Mouse (Mus musculus) T-cell, adult 2 months (primary cell): Measurements from ENCODE around the gene Ipo9.
A peak's percentile ranks its signal among the peaks of the same experiment; 100 is the strongest.

Source experiments
- DNase-seq: peaks from one replicate; pipeline ENCODE4 v3.0.0; 2022; ENCODE audit warnings: low spot score

Gene Ipo9

DNA sequence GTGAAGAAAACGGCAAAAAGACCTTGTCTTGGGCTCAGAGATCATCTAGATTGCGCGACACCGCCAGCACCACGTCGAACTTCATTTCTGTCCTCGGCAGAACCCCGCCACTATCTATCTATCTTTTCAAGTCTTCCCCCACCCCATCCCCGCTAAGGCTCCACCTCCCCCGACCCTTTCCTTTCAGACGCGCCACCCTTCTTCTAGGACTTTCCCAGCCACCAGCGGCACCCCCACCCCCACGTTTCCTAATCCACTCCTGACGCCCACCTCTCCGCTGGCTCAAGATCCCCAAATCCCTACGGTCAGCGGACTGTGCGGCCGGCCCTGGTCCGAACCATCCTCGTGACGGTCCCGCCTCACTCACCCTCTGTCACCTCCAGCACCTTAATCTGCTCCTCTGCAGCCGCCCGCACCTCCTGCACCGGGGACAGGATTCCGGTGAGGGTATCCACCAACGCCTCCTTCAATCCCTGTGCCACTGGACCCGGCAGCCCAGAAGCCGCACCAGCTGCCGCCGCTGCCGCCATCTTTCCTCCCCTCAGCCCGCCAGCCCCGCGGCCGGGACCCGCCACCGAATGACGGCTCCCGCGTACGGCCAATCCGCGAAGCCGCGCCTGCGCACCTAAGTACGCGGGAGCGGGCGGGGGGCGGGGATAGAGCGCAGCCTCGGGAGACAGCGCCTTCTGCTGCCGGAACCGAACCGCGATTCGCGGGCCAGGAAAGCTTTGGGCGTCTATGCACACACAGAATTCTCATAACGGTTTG lies at the start of gene Ipo9:
TSS of gene Ipo9 (minus strand) at position 599 of the 768 bp plus-strand sequence.
- DNase-seq, result peak; percentile 91

GRCm38 (mm10) chr1:135475571-135475895 lies 45.2 kb upstream of the Ipo9 start:
- no peak for DNase-seq

DNA sequence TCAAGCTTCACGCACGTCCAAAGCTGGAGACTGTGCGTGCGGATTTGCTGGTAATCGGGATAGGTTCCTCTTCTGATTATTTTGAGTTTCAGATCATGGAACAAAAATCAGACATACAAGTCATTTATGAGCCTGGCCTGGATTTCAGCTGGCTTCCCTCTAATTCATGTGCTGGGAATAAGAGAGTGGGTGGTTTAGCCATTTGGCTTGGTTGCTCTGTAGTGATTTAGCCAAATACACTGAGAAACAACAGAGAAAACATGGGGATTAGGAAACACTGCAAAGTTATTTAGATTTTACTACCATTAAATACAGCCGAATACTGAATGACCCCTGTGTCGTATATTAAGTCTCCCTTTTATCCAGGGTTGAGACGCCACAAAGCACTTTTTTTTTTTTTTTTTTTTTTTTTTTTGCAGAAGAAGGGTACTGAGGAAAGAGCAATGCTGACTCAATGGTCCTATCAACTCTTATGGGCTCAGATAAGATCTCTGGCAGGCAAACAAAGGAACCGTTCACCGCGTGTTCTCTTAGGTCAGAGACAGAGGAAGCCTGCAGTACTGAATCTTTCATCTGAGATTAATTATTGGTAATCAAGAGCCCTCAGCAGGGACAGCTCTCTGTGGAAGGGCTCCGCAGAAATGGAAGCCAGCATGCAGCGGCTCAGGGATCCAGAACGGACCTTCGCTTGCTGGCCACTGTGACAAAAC lies 44.7 kb upstream of the Ipo9 start:
- DNase-seq, result no peak

- no peak for DNase-seq
Observed at GRCm38 (mm10) chr1:135472536-135472935, 42.2 kb upstream of the Ipo9 start.

GRCm38 (mm10) chr1:135471742-135472141 lies 41.4 kb upstream of the Ipo9 start:
- no peak for DNase-seq

DNA sequence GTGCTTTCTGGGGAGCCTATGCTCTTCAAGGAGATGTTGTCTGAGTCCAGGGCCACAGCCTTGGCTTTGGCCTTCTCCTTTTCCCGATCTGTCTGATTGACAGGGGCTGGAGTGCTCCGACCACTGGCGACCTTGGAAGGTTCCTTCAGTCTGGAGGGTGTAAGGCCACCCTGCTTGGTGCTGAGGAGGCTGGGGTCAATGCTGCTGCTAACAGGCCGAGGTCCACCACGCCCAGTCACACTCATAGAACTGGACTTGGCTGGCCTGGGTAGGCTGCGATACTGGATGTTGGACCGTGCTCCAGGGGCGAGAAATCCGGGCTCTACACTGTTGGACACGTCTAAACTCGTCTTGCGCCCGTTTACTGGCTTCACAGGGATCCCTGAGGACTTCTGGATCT lies 40.2 kb upstream of the Ipo9 start:
- no peak for DNase-seq

DNA sequence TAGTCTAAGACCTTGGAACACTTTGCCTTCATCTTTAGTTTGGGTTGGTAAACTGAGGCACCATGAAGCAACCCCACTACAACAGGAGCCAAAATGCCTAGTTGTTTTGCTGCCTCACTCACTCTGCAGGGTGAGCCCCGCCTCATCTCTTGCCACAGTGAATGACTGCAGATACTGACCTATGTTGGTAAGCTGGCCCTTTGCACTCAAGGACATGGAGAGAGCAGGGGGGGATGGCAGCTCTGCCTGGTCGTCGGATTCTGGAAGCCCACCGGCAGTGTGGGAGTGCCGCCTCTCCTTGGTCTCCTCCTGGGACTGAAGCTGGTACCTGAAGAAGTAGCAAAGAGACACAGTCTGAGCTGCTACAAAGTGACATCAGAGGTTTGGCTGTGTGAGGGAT lies 37.2 kb upstream of the Ipo9 start:
- DNase-seq, result no peak

- DNase-seq, result no peak
Observed at GRCm38 (mm10) chr1:135466935-135467334, 36.6 kb upstream of the Ipo9 start.

GRCm38 (mm10) chr1:135465734-135466133 lies 35.4 kb upstream of the Ipo9 start:
- no peak for DNase-seq

- DNase-seq, result no peak
Observed at GRCm38 (mm10) chr1:135462736-135463135, 32.4 kb upstream of the Ipo9 start.

DNA sequence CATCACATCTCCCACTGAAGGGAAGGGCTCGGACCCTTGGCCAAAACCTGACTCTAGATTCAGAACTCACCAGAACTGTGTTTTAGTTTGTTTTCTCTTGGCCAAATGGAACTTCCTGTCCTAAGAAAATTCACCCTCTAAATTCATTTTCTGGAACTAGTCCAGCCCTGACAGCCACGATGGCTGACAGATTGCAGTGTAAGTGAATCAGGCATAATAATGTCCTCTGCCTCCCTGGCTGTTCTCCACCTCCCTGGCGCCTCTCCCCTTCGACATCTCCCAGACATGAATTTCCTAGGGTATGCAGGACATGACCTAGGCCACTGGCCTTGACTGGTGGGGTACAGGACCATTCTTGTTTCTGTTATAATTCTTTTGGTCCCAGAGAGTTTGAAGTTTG lies 32.0 kb upstream of the Ipo9 start:
- no peak for DNase-seq

GRCm38 (mm10) chr1:135461097-135461730 lies 30.9 kb upstream of the Ipo9 start:
- peak; percentile 10 for DNase-seq

GRCm38 (mm10) chr1:135460521-135460920 lies 30.2 kb upstream of the Ipo9 start:
- DNase-seq, result no peak

DNA sequence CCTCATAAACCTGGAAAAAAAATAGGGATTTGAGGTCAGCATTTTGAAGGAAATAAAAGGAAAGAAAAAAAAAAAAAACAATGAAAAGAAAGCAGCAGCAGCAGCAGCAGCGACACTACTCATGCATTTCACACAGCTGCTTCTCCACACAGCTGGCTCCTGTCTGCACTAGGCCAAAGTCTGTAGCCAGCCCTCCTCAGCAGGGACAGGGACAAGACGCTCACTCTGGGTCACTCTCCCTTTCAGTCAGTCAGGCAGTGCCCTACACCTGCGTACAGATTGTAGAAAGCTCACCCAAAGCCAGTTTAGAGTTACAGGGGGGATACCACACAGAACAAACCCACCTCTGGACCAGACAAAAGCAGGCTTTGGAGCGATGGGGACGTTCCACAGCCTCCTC lies 27.6 kb upstream of the Ipo9 start:
- DNase-seq, result no peak

DNA sequence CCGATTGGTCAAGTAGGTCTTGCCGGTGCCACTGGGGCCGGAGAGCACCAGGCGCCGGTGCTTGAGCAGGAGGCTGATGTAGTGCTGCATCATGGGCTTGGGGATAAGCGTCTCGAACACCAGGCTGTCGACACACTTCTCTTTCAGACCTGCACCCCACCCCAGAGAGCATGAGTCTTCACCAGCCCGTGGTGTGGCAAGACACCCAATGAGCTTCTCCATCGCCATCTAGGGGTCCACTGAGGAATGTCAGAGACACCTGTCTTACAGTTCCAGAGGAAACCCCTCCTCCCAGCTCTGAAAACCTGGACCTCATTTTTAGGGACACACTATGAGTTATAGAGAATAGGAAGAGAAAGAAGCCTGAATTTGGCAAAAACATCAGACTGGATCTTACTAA lies 22.0 kb upstream of the Ipo9 start:
- peak; percentile 31 for DNase-seq

- no peak for DNase-seq
Observed at GRCm38 (mm10) chr1:135451419-135451818, 21.1 kb upstream of the Ipo9 start.

DNA sequence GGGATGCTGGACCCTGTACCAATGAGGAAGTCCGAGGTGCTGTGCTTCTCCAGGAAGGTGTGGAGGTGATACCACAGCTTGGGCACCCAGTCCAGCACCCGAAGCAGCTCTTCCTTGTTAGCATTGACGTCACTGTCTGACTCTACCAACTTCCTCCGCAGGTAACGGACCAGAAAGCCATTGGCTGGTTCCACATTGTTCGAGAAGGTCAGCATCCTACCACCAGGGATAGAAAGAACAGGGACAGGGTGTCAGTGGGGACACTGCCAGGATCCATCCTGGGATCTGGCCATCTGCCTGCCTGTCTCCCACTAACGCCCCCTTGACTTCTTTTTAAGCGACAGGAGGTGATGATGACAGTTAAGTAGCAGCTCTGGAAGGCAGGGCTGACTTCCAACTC lies 19.6 kb upstream of the Ipo9 start:
- DNase-seq, result no peak

GRCm38 (mm10) chr1:135448940-135449339 lies 18.6 kb upstream of the Ipo9 start:
- DNase-seq, result no peak

GRCm38 (mm10) chr1:135443506-135443905 lies 13.2 kb upstream of the Ipo9 start:
- no peak for DNase-seq

- DNase-seq, result no peak
Observed at GRCm38 (mm10) chr1:135441861-135442260, 11.6 kb upstream of the Ipo9 start.

DNA sequence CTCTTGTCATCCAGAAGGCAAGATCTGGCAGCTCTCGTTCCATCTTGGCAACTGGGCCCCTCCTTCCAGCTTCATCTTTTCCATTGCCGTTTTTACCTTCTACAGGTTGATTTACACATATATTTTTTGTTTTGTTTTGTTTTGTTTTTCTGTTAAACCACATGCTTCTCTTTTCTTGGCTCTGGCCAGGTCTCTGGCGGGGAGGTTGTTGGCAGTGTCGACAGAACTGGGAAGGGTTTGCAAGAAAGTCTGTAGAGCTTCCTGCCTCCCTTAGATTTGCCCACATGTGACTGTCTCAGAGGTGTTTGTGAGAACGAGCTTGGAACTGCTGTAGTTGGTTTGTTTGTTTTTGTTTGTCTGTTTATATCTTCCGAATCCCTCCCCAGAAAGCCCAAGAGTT lies 10.7 kb upstream of the Ipo9 start:
- no peak for DNase-seq

DNA sequence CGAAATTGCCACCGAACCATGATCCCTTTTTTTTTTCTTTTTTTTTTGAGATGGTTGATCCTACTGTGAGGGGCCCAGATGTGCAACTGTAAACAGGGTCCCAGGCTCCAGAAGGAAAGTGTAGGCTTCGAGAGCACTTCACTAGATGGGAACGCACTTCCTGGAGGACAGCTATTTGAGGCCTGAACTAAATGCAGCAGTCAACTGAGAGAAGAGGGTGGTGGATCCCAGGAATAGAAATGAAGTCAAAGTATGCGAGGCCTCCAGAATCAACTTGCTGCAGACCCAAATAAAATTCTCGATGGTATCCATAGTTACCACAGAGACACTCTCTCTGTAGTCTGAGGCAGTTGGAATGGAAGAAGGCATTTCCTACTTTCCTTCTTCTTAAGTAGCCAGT lies 8.5 kb upstream of the Ipo9 start:
- no peak for DNase-seq

DNA sequence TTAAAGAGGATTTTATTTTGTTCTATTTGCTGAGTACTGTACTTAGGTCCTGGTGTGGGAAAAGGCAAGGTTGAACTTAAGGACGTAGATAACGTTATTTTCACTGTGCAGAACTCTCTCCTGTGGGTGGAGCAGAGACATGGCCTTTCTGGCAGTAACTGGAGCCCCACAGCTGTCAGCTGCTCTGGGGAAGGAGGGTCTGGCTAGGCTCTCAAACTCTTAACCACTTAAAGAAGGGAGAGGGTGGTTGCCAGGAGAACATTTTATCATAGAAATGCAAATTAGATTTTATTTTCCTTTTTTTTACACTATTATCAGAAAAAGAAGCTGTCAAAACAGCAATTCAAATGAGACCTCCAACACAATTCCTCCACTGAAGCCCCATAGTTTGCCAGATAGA lies 5.5 kb upstream of the Ipo9 start:
- DNase-seq, result no peak

DNA sequence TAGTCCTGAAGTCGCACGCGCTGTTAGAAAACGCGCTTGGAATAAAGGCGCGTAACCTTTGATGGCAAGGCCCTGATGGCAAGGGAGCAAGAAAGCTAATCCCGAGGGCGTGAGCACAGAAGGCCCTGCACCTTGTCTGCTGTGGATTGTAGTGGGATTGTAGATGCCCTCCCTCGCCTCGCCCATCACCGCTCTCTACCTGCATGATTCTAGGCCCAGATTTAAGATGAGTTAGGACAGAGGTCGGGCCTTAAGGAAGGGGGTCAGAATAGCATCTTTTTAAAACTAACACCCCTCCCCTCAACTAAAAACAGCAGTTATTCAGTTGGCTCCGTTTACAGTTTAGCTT lies 344 bp upstream of the Ipo9 start:
- no peak for DNase-seq
